Mouse (Mus musculus) forebrain, embryonic 16.5 days (tissue): ENCODE measurements around the gene Map6. TPM values are rescaled to one million over a fixed set of nuclear protein-coding genes. Genes with fewer than 3 reads are reported as not detected.

Experiments
- ATAC-seq: fragments of 200-750 bp; cut with Nextera tagmentation; 2 replicates; pipeline ENCODE4 v1.8.0; 2017; ENCODE audit warnings: mild to moderate bottlenecking, moderate library complexity
- H3K27ac ChIP-seq: fragments of 300-500 bp; sonication (generic); 2 replicates; pipeline ENCODE4 v1.5.1; 2014; ENCODE audit warnings: low read length, control low read depth
- H3K27me3 ChIP-seq: fragments of 300-500 bp; sonication (generic); replicated peaks from 2 replicates; pipeline ENCODE4 v1.6.1; 2014; ENCODE audit warnings: low read length; ENCODE audit not compliant: control insufficient read depth, insufficient read depth
- H3K36me3 ChIP-seq: fragments of 300-500 bp; sonication (generic); 2 replicates; pipeline ENCODE4 v1.6.1; 2014; ENCODE audit not compliant: control insufficient read depth, insufficient read depth
- H3K4me1 ChIP-seq: fragments of 300-500 bp; sonication (generic); replicated peaks from 2 replicates; pipeline ENCODE4 v1.6.1; 2014; ENCODE audit warnings: low read length; ENCODE audit not compliant: control insufficient read depth, insufficient read depth
- H3K4me2 ChIP-seq: fragments of 300-500 bp; sonication (generic); 2 replicates; pipeline ENCODE4 v1.6.1; 2014; ENCODE audit warnings: mild to moderate bottlenecking, low read length, control low read depth
- H3K4me3 ChIP-seq: fragments of 300-500 bp; sonication (generic); replicated peaks from 2 replicates; pipeline ENCODE4 v1.5.1; 2014; ENCODE audit warnings: mild to moderate bottlenecking, low read length, control low read depth
- H3K9ac ChIP-seq: fragments of 300-500 bp; sonication (generic); replicated peaks from 2 replicates; pipeline ENCODE4 v1.6.1; 2014; ENCODE audit warnings: low read depth, low read length, control low read depth
- H3K9me3 ChIP-seq: fragments of 300-500 bp; sonication (generic); 2 replicates; pipeline ENCODE4 v1.6.1; 2016; ENCODE audit warnings: low read length; ENCODE audit not compliant: control insufficient read depth
- WGBS: fragments of 180-500 bp; shearing (Covaris S2); extraction: QIAGEN DNeasy Blood & Tissue Kit; methylation state at CpG from one replicate; pipeline ENCODE4 v1.1.7; 2014; 5-methylcytosine and 5-hydroxymethylcytosine counted together
- polyA plus RNA-seq: library from polyadenylated mRNA; unstranded; fragments of >200 nt; fragmentation: Nextera tagmentation; extraction: Ambion mirVana; gene quantifications from 2 replicates; pipeline ENCODE4 v1.2.1, GENCODE M21; 2015

Gene Map6
- polyA plus RNA-seq, 1 experiment from 2014 or later, result 90.0 TPM

- H3K9me3 ChIP-seq, result no peaks in the 10 kb centered on the region
- no peak overlapping the region for H3K4me2 ChIP-seq
- no peak overlapping the region for H3K9ac ChIP-seq
- H3K27me3 ChIP-seq, result peaks cover 4% of the 10 kb centered on the region; the same call in 1 of the 2 replicates
- no peak overlapping the region for H3K4me3 ChIP-seq
- WGBS, result 27% methylated on average over 9 of the region's 9 CpGs
- H3K27ac ChIP-seq, result no peak overlapping the region
- H3K4me1 ChIP-seq, result peaks cover 4% of the 10 kb centered on the region; the same call in 1 of the 2 replicates
- no peaks in the 10 kb centered on the region for H3K36me3 ChIP-seq
- no peak for ATAC-seq
These were observed 16.9 kb upstream of the Map6 start for GRCm38 (mm10) chr7:99250386-99250785.

GRCm38 (mm10) chr7:99255006-99255405 lies 12.2 kb upstream of the Map6 start:
- no peaks in the 10 kb centered on the region for H3K36me3 ChIP-seq
- WGBS, result 84% methylated on average over 7 of the region's 7 CpGs
- H3K27me3 ChIP-seq, result no peaks in the 10 kb centered on the region
- no peak for ATAC-seq
- H3K4me3 ChIP-seq, result no peak overlapping the region
- H3K9ac ChIP-seq, result no peak overlapping the region
- no peak overlapping the region for H3K27ac ChIP-seq
- no peaks in the 10 kb centered on the region for H3K4me1 ChIP-seq
- no peaks in the 10 kb centered on the region for H3K9me3 ChIP-seq
- no peak overlapping the region for H3K4me2 ChIP-seq

- H3K4me2 ChIP-seq, result no peak overlapping the region
- H3K9me3 ChIP-seq, result no peaks in the 10 kb centered on the region
- H3K4me3 ChIP-seq, result no peak overlapping the region
- no peak overlapping the region for H3K27ac ChIP-seq
- WGBS, result 42% methylated on average over 3 of the region's 3 CpGs
- ATAC-seq, result no peak
- H3K4me1 ChIP-seq, result 0 out of 2 replicates have a peak, but pooled peaks cover 2% of the 10 kb centered on the region
- H3K36me3 ChIP-seq, result no peaks in the 10 kb centered on the region
- H3K27me3 ChIP-seq, result no peaks in the 10 kb centered on the region
- H3K9ac ChIP-seq, result no peak overlapping the region
These were observed 5.3 kb upstream of the Map6 start for GRCm38 (mm10) chr7:99261900-99262299.

- Histone ChIP-seq H3K27ac (no peak overlapping the region), H3K4me2 (no peak overlapping the region), H3K36me3 (no peaks in the 10 kb centered on the region), H3K4me1 (0 out of 2 replicates have a peak, but pooled peaks cover 2% of the 10 kb centered on the region), H3K4me3 (no peak overlapping the region), H3K27me3 (no peaks in the 10 kb centered on the region), H3K9ac (no peak overlapping the region), H3K9me3 (no peaks in the 10 kb centered on the region)
- 76% methylated on average over 4 of the region's 4 CpGs for WGBS
- no peak for ATAC-seq
These were observed 3.7 kb upstream of the Map6 start for GRCm38 (mm10) chr7:99263509-99263908.

GRCm38 (mm10) chr7:99264597-99264996 lies 2.6 kb upstream of the Map6 start:
- H3K27me3 ChIP-seq, result no peaks in the 10 kb centered on the region
- ATAC-seq, result no peak
- no peak overlapping the region for H3K4me2 ChIP-seq
- H3K9me3 ChIP-seq, result no peaks in the 10 kb centered on the region
- no peaks in the 10 kb centered on the region for H3K36me3 ChIP-seq
- no peak overlapping the region for H3K4me3 ChIP-seq
- no peak overlapping the region for H3K9ac ChIP-seq
- peaks cover 9% of the 10 kb centered on the region for H3K4me1 ChIP-seq
- no peak overlapping the region for H3K27ac ChIP-seq

- ATAC-seq, result peak; percentile 92
- Histone ChIP-seq H3K27ac (peak overlapping the region; percentile 86), H3K9ac (peak overlapping the region; percentile 58), H3K4me1 (peaks cover 35% of the 10 kb centered on the region), H3K4me3 (peak overlapping the region; percentile 80), H3K4me2 (peak overlapping the region; percentile 90), H3K36me3 (no peaks in the 10 kb centered on the region), H3K9me3 (no peaks in the 10 kb centered on the region), H3K27me3 (no peaks in the 10 kb centered on the region)
- WGBS, result under 1% methylated on average over 59 of the region's 59 CpGs
These were observed 754 bp downstream of the Map6 start for GRCm38 (mm10) chr7:99267897-99268505.

- peak overlapping the region; percentile 80 for H3K4me3 ChIP-seq
- ATAC-seq, result peak; percentile 28
- 0% methylated on average over 29 of the region's 29 CpGs for whole genome bisulfite sequencing
- peak overlapping the region; percentile 90 for H3K4me2 ChIP-seq
- H3K9ac ChIP-seq, result peak overlapping the region; percentile 58
- no peaks in the 10 kb centered on the region for H3K36me3 ChIP-seq
- peak overlapping the region; percentile 86 for H3K27ac ChIP-seq
- H3K27me3 ChIP-seq, result no peaks in the 10 kb centered on the region
- H3K4me1 ChIP-seq, result peaks cover 35% of the 10 kb centered on the region
- H3K9me3 ChIP-seq, result no peaks in the 10 kb centered on the region
These were observed 1.3 kb downstream of the Map6 start for GRCm38 (mm10) chr7:99268506-99268900.

- Histone ChIP-seq H3K9me3 (no peaks in the 10 kb centered on the region), H3K27me3 (no peaks in the 10 kb centered on the region), H3K36me3 (no peaks in the 10 kb centered on the region), H3K27ac (no peak overlapping the region), H3K4me3 (peak overlapping the region; percentile 80), H3K4me1 (peaks cover 40% of the 10 kb centered on the region), H3K4me2 (peak overlapping the region; percentile 90), H3K9ac (peak overlapping the region; percentile 58)
- 5% methylated on average over 42 of the region's 42 CpGs for WGBS
- ATAC-seq, result peak; percentile 11; the same call in 1 of the 2 replicates
These were observed 2.0 kb downstream of the Map6 start for GRCm38 (mm10) chr7:99268951-99269945.

- H3K4me1 ChIP-seq, result peaks cover 44% of the 10 kb centered on the region
- WGBS, result 63% methylated on average over 9 of the region's 9 CpGs
These were observed 4.4 kb downstream of the Map6 start for GRCm38 (mm10) chr7:99271630-99272029.

More at GRCm38 (mm10) chr7:99271630-99272029, 4.4 kb downstream of the Map6 start:
- ATAC-seq, result no peak
- peak overlapping the region; percentile 90 for H3K4me2 ChIP-seq
- no peaks in the 10 kb centered on the region for H3K36me3 ChIP-seq
- no peak overlapping the region for H3K9ac ChIP-seq
- no peaks in the 10 kb centered on the region for H3K27me3 ChIP-seq
- peak overlapping the region; percentile 80 for H3K4me3 ChIP-seq
- no peak overlapping the region for H3K27ac ChIP-seq
- H3K9me3 ChIP-seq, result no peaks in the 10 kb centered on the region
